Mouse (Mus musculus) midbrain, embryonic 13.5 days (tissue): ENCODE results near the gene Olfr312. TPM values are rescaled to one million over a fixed set of nuclear protein-coding genes. Genes with fewer than 3 reads are reported as not detected.
"Not testable (repeated sequence)": the region's sequence is repeated elsewhere in the genome, so short reads cannot be mapped to it uniquely, and the experiment has no call there.

Experiments used
- ATAC-seq: fragments of 200-750 bp; cut with Nextera tagmentation; 2 replicates; pipeline ENCODE4 v1.8.0; 2017; ENCODE audit warnings: mild to moderate bottlenecking, moderate TSS enrichment, moderate library complexity
- H3K27ac ChIP-seq: fragments of 300-500 bp; sonication (generic); 2 replicates; pipeline ENCODE4 v1.5.1; 2015; ENCODE audit warnings: inconsistent platforms, mild to moderate bottlenecking, moderate library complexity
- H3K27me3 ChIP-seq: fragments of 300-500 bp; sonication (generic); 2 replicates; pipeline ENCODE4 v1.6.1; 2015; ENCODE audit warnings: mild to moderate bottlenecking, inconsistent platforms
- H3K36me3 ChIP-seq: fragments of 300-500 bp; sonication (generic); 2 replicates; pipeline ENCODE4 v1.6.1; 2015; ENCODE audit warnings: mild to moderate bottlenecking, inconsistent platforms
- H3K4me1 ChIP-seq: fragments of 300-500 bp; sonication (generic); replicated peaks from 2 replicates; pipeline ENCODE4 v1.6.1; 2015; ENCODE audit warnings: inconsistent platforms
- H3K4me2 ChIP-seq: fragments of 300-500 bp; sonication (generic); replicated peaks from 2 replicates; pipeline ENCODE4 v1.6.1; 2015; ENCODE audit warnings: moderate library complexity, mild to moderate bottlenecking, inconsistent platforms
- H3K4me3 ChIP-seq: fragments of 300-500 bp; sonication (generic); replicated peaks from 2 replicates; pipeline ENCODE4 v1.5.1; 2015; ENCODE audit warnings: mild to moderate bottlenecking, inconsistent platforms
- H3K9ac ChIP-seq: fragments of 300-500 bp; sonication (generic); replicated peaks from 2 replicates; pipeline ENCODE4 v1.6.1; 2015; ENCODE audit warnings: mild to moderate bottlenecking, inconsistent platforms
- H3K9me3 ChIP-seq: fragments of 300-500 bp; sonication (generic); 2 replicates; pipeline ENCODE4 v1.6.1; 2016; ENCODE audit warnings: mild to moderate bottlenecking, inconsistent platforms
- WGBS: fragments of 180-500 bp; shearing (Covaris S2); methylation state at CpG from one replicate; pipeline ENCODE4 v1.1.7; 2015; 5-methylcytosine and 5-hydroxymethylcytosine counted together
- polyA plus RNA-seq: library from polyadenylated mRNA; unstranded; fragments of >200 nt; fragmentation: Nextera tagmentation; extraction: Ambion mirVana; gene quantifications from 2 replicates; pipeline ENCODE4 v1.2.1, GENCODE M21; 2015

Olfr312 gene
- not detected in 2 replicates for polyA plus RNA-seq

- H3K27me3 ChIP-seq, H3K4me1 ChIP-seq, ATAC-seq, H3K9ac ChIP-seq, H3K9me3 ChIP-seq, H3K4me3 ChIP-seq, H3K4me2 ChIP-seq, H3K27ac ChIP-seq, H3K36me3 ChIP-seq: not testable (repeated sequence)
These were observed at the start of gene Olfr312 for GRCm38 (mm10) chr11:58828937-58829336. TSS of gene Olfr312 (plus strand) at chr11:58829237.

GRCm38 (mm10) chr11:58782480-58783089, 46.5 kb upstream of the Olfr312 start, which contains the start of gene Olfr314:
TSS of gene Olfr314 (plus strand) at chr11:58782952.
- WGBS: 92% methylated on average over 6 of the region's 6 CpGs
- Histone ChIP-seq H3K4me3 (no peak within 1 kb of the TSS), H3K4me2 (no peak within 1 kb of the TSS), H3K9me3 (no peaks in the 10 kb centered on the region), H3K4me1 (no peaks in the 10 kb centered on the region), H3K9ac (no peak within 1 kb of the TSS), H3K36me3 (no peaks in the 10 kb centered on the region), H3K27ac (no peak within 1 kb of the TSS), H3K27me3 (no peaks in the 10 kb centered on the region)
- ATAC-seq: no peak

- no peak for ATAC-seq
- H3K9ac ChIP-seq: no peak overlapping the region
- H3K4me3 ChIP-seq: no peak overlapping the region
- H3K36me3 ChIP-seq: no peaks in the 10 kb centered on the region
- H3K4me1 ChIP-seq: peaks cover under 1% of the 10 kb centered on the region
- H3K9me3 ChIP-seq: no peaks in the 10 kb centered on the region
- H3K27me3 ChIP-seq: no peaks in the 10 kb centered on the region
- H3K4me2 ChIP-seq: no peak overlapping the region
- H3K27ac ChIP-seq: no peak overlapping the region
- 90% methylated on average over 2 of the region's 2 CpGs for WGBS
These were observed 44.9 kb upstream of the Olfr312 start for GRCm38 (mm10) chr11:58784182-58784581.

- peaks cover 10% of the 10 kb centered on the region for H3K4me1 ChIP-seq
- H3K9ac ChIP-seq: no peak overlapping the region
- H3K4me2 ChIP-seq: no peak overlapping the region
- H3K36me3 ChIP-seq: no peaks in the 10 kb centered on the region
- no peak for ATAC-seq
- WGBS: 92% methylated on average over 10 of the region's 10 CpGs
- H3K4me3 ChIP-seq: no peak overlapping the region
- H3K9me3 ChIP-seq: no peaks in the 10 kb centered on the region
- no peak overlapping the region for H3K27ac ChIP-seq
- H3K27me3 ChIP-seq: no peaks in the 10 kb centered on the region
These were observed 41.4 kb upstream of the Olfr312 start for GRCm38 (mm10) chr11:58787651-58788050.

- Histone ChIP-seq H3K9ac (no peak overlapping the region), H3K27me3 (no peaks in the 10 kb centered on the region), H3K27ac (no peak overlapping the region), H3K4me3 (no peak overlapping the region), H3K36me3 (no peaks in the 10 kb centered on the region), H3K9me3 (no peaks in the 10 kb centered on the region), H3K4me2 (no peak overlapping the region), H3K4me1 (peaks cover 10% of the 10 kb centered on the region)
- ATAC-seq: no peak
- 83% methylated on average over 8 of the region's 8 CpGs for WGBS
These were observed 40.7 kb upstream of the Olfr312 start for GRCm38 (mm10) chr11:58788346-58788745.

GRCm38 (mm10) chr11:58789532-58789931, 39.5 kb upstream of the Olfr312 start:
- 0 out of 2 replicates have a peak overlapping the region, but pooled peaks have one; percentile 17 for H3K4me2 ChIP-seq
- no peaks in the 10 kb centered on the region for H3K9me3 ChIP-seq
- peak overlapping the region; percentile 14; the same call in 1 of the 2 replicates for H3K27ac ChIP-seq
- 0 out of 2 replicates have a peak overlapping the region, but pooled peaks have one; percentile 28 for H3K9ac ChIP-seq
- no peaks in the 10 kb centered on the region for H3K27me3 ChIP-seq
- H3K36me3 ChIP-seq: no peaks in the 10 kb centered on the region
- no peak for ATAC-seq
- H3K4me3 ChIP-seq: no peak overlapping the region
- peaks cover 10% of the 10 kb centered on the region for H3K4me1 ChIP-seq
- 20% methylated on average over 3 of the region's 3 CpGs for WGBS

GRCm38 (mm10) chr11:58790053-58790452, 39.0 kb upstream of the Olfr312 start:
- Histone ChIP-seq H3K27ac (no peak overlapping the region), H3K4me1 (peaks cover 10% of the 10 kb centered on the region), H3K36me3 (no peaks in the 10 kb centered on the region), H3K9ac (no peak overlapping the region), H3K27me3 (no peaks in the 10 kb centered on the region), H3K4me2 (no peak overlapping the region), H3K9me3 (no peaks in the 10 kb centered on the region), H3K4me3 (no peak overlapping the region)
- WGBS: 63% methylated on average over 2 of the region's 2 CpGs
- no peak for ATAC-seq

GRCm38 (mm10) chr11:58790646-58791045, 38.4 kb upstream of the Olfr312 start:
- no peak overlapping the region for H3K27ac ChIP-seq
- peaks cover 10% of the 10 kb centered on the region for H3K4me1 ChIP-seq
- no peaks in the 10 kb centered on the region for H3K27me3 ChIP-seq
- no peak overlapping the region for H3K9ac ChIP-seq
- WGBS: 88% methylated on average over 6 of the region's 6 CpGs
- H3K36me3 ChIP-seq: no peaks in the 10 kb centered on the region
- H3K4me3 ChIP-seq: no peak overlapping the region
- H3K9me3 ChIP-seq: no peaks in the 10 kb centered on the region
- ATAC-seq: no peak
- H3K4me2 ChIP-seq: no peak overlapping the region

- Histone ChIP-seq H3K27ac (no peak overlapping the region), H3K36me3 (no peaks in the 10 kb centered on the region), H3K9me3 (no peaks in the 10 kb centered on the region), H3K9ac (no peak overlapping the region), H3K4me2 (no peak overlapping the region), H3K4me1 (no peaks in the 10 kb centered on the region), H3K4me3 (no peak overlapping the region), H3K27me3 (no peaks in the 10 kb centered on the region)
- ATAC-seq: no peak
- 92% methylated on average over 2 of the region's 2 CpGs for WGBS
These were observed 33.2 kb upstream of the Olfr312 start for GRCm38 (mm10) chr11:58795856-58796255.

- ATAC-seq: no peak
- no peaks in the 10 kb centered on the region for H3K36me3 ChIP-seq
- H3K9ac ChIP-seq: no peak overlapping the region
- H3K27ac ChIP-seq: no peak overlapping the region
- no peaks in the 10 kb centered on the region for H3K27me3 ChIP-seq
- H3K4me1 ChIP-seq: peaks cover 8% of the 10 kb centered on the region
- 81% methylated on average over 7 of the region's 7 CpGs for WGBS
- no peaks in the 10 kb centered on the region for H3K9me3 ChIP-seq
- H3K4me2 ChIP-seq: no peak overlapping the region
- H3K4me3 ChIP-seq: no peak overlapping the region
These were observed 32.2 kb upstream of the Olfr312 start for GRCm38 (mm10) chr11:58796850-58797249.

- ATAC-seq: no peak
- 86% methylated on average over 5 of the region's 5 CpGs for WGBS
- Histone ChIP-seq H3K4me3 (no peak overlapping the region), H3K9me3 (no peaks in the 10 kb centered on the region), H3K4me2 (no peak overlapping the region), H3K36me3 (no peaks in the 10 kb centered on the region), H3K9ac (no peak overlapping the region), H3K4me1 (peaks cover 14% of the 10 kb centered on the region), H3K27ac (no peak overlapping the region), H3K27me3 (no peaks in the 10 kb centered on the region)
These were observed 29.3 kb upstream of the Olfr312 start for GRCm38 (mm10) chr11:58799747-58800146.

- H3K4me1 ChIP-seq: peaks cover 14% of the 10 kb centered on the region
- no peaks in the 10 kb centered on the region for H3K27me3 ChIP-seq
- WGBS: 30% methylated on average over 14 of the region's 14 CpGs
- H3K4me3 ChIP-seq: no peak within 1 kb of the TSS
- 0 out of 2 replicates have a peak within 1 kb of the TSS, but pooled peaks have one; percentile 4 for H3K9ac ChIP-seq
- no peaks in the 10 kb centered on the region for H3K9me3 ChIP-seq
- H3K36me3 ChIP-seq: no peaks in the 10 kb centered on the region
- no peak within 1 kb of the TSS for H3K27ac ChIP-seq
- H3K4me2 ChIP-seq: peak within 1 kb of the TSS; percentile 41
- ATAC-seq: peak; percentile 82
These were observed 27.3 kb upstream of the Olfr312 start, which contains the start of gene Fam183b for GRCm38 (mm10) chr11:58801558-58802228. TSS of gene Fam183b (minus strand) at chr11:58801960.
